Mouse (Mus musculus) layer of hippocampus, postnatal 10 days (tissue): ENCODE data around the gene Rho. TPM values are rescaled to one million over a fixed set of nuclear protein-coding genes. Genes with fewer than 3 reads are reported as not detected.
A peak's percentile ranks its signal among the peaks of the same experiment; 100 is the strongest.

Experiments used
- DNase-seq, 2 experiments: peaks; one replicate each; pipeline ENCODE4 v3.0.0; 2021; ENCODE audit warnings: low spot score in 2 of 2
- total RNA-seq, 2 experiments: library from RNA; stranded (reverse); gene quantifications; 2 replicates each; pipeline ENCODE4 v1.2.3; 2021

Rho gene
- total RNA-seq, 2 experiments from 2014 or later, result 0.27 TPM

DNA sequence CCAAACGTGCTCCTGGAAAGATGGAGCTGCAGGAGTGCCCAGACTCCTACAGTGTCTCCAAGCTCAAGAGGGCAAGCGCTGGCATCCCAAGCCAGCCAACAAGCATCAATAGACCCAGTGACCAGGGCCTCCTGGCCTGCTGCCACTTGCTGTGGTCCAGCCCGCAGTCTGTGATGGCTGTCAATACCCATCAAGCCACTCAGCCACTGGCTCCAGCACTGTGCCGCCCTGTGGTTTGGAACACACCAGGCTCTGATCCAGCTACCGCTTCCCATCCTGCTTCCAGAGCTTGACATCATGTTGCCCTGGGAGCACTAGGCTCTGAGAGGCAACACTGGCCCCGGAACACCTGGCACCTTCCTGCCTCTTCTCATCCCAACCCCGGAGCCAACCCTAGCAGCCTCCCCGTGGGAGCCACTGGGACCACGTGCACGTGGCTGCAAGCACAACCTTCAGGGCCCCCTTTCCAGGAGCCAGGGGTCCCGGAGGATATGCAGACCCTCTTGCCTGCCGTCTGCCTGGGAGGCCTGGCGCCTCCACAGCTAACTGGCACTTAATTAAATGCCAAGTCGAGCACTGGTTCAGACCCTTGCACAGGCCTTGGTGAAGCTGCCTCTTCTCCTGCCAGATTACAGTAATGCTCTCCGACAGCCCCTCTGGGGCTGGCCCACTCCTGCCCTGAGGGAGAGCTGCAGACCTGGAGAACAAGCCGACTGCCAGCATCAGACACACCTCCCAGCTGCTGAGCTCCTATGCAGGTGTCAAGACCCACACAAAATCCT, 42.5 kb downstream of the Rho start:
- peak; percentile 56 to 68 for DNase-seq

DNA sequence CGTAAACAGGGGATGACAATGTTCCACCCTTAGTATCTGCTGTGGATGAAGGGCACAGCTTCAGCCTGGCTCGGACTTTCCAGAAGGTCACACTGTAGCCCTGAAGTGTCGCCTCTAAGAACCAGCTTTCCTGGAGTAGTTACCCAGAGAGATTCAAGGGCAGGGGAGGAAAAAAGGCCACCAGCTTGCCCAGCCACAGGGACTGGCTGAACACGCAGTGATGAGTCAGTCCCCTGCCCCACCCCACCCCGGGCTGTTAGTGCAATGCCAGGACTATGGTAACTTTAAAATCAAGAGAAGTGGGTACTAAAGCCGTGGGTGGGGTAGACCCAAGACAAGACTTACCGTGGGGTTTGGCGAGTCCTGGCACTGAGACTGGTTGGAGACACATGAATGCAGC, 44.1 kb downstream of the Rho start:
- DNase-seq, result no peak

DNA sequence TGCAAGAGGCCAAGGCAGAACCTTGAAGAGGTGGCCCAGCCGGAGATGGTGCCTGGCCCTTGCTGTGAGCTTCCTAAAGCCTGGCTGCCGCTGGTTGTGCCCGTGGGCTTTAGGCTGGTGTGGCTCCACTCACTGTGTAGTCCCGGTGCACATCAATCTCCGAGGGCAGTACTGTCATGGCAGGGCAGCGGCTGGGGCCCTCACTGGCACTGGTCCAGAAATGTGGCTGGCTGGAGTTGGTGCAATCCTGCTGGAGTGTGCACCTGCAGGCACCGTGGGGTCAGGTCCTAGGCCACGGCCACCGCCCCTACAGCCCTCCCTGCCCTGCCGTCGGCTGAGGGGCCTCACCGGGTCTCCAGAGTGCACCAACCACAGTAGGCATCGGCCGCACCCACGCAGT, 46.3 kb downstream of the Rho start:
- no peak for DNase-seq

DNA sequence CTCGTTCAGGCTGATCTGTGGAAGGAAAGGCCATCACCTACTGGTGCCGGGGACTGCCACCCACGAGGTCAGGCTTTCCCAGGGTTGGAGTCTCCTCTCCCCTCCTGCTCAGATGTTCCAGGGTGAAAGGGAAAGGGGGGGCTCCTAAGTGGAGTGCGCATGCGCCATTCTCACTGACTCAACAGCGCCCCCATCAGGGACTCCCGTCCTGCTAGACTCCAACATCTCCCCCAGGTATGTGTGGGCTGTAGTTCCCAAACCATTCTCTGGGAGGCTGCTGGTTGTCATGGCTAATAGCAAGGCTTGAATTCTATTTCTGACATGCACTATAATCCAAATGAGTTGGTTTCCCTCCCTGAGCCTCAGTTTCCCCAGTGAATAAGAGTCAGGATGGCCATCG, 47.0 kb downstream of the Rho start:
- DNase-seq, result no peak

GRCm38 (mm10) chr6:115982889-115983288, 51.3 kb downstream of the Rho start:
- no peak for DNase-seq

- DNase-seq, result no peak
Observed at GRCm38 (mm10) chr6:115983306-115984038, 51.9 kb downstream of the Rho start.

DNA sequence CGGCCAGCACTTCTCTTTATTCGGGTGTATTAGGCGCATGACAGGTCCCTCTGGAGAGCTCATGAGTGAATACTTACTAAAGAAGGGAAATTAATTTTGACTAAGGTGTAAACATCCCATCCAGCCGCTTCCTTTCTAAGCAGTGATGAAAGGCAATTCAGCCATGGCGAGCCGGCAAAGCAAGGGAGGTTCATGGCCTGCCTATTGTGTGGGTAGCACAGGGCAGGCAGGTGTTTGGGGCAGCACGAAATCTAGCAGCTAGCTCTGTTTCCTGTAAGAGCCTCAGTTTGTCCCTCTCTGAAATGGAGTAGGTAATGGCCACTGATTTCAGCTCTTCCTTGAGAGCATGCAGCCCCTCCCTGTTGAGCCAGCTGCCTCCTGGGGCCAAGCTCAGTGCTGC, 53.0 kb downstream of the Rho start:
- DNase-seq, result no peak

GRCm38 (mm10) chr6:115985622-115986021, 54.1 kb downstream of the Rho start:
- DNase-seq, result no peak

DNA sequence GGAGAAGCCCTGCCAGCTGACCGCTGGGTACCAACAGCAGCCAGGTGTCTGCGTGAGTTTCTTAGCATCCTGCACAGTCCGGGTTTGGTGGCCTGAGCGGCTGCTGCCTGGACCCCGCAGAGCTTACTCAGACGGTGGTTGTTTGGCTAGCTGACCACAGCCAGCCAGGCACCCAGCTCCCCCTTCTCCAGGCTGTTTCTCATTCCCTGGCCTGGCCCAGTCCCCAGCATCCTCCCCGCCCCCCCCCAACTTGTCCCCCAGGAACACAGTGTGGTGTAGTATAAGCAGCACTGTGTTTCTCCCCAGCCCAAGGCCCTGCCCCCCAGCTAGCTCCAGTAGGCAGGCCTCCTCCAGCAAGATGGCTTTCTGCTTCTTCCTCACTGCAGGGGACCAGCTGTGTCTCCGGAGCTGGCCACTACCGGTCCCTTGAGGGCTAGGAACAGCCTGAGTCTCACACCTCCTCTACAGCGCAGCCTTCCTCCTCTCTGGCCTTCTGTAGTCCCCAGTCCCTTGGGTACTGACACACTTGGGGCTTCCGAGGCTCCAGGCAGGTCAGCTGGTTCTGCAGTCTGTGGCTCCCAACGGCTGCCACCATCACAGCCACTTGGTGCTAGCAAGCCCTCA, 55.0 kb downstream of the Rho start:
- no peak for DNase-seq

DNA sequence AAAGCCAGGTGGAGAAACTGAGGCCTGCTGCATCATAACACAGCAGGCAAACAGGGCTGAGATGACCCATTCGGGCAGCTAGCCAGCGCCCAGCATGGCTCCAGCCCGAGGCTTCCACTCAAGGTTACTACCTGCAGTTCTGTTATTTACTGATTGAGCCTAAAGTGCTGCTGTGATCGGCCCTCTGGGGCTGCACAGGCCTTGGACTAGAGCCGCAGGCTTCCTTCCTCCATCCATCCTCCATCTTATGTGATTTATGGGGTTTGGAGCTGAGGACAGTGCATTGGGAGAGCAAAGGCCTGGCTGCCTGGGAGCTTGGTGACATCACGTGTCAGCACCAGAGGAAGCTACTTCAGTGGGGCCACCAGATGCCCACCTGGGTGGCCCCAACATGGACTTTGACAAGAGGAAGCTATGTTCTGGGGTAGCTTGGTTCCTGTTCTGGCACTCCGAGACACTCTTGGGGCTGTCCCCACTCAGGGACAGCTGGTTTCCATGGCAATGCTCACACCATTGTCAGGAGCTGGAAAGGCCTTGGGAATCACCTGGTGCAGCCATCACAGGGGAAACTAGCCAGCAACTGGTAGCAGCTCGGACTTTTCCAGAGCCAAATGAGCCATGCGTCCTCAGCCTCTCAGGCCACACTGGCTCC, 55.7 kb downstream of the Rho start:
- no peak for DNase-seq

DNA sequence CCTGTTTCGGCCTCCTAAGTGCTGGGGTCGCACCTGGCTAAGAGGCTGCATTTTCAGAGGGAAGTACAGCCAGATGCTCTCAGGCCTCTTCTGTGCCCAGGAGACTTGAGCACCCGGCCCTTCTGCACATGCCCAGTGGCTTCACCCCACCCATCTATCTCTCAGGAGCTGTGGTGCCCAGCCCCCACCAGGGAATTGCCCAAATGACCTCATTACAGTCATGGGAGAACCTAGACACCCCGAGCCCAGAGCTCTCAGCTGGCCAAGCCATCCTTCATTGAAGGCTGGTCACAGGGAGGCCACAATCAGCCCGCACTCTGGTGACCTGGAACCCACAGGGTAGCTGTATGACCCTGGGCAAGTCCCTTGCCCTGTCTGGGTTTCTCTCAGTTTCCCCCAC, 57.5 kb downstream of the Rho start:
- DNase-seq, result no peak

GRCm38 (mm10) chr6:115989607-115990006, 58.1 kb downstream of the Rho start:
- DNase-seq, result no peak

Other genes starting within 250 kb of the Rho start
- gene Tmem40, start 169.3 kb upstream of the Rho start, total RNA-seq, result under 1 TPM; 0.38 to 0.87 TPM
- 1 to 10 TPM; 5.6 to 6.1 TPM for gene Cand2, start 157.2 kb upstream of the Rho start, total RNA-seq
- gene Rpl32, start 123.0 kb upstream of the Rho start, total RNA-seq, result 100 to 1,000 TPM; 566 to 632 TPM
- gene Efcab12, start 93.3 kb upstream of the Rho start, total RNA-seq, result 1 to 10 TPM; 2.9 to 3.5 TPM
- gene Mbd4, start 78.4 kb upstream of the Rho start, total RNA-seq, result 1 to 10 TPM; 5.0 to 6.2 TPM
- gene Ift122, start 78.3 kb upstream of the Rho start, total RNA-seq, result 10 to 100 TPM; 24.0 to 25.9 TPM
- gene H1foo, start 13.2 kb downstream of the Rho start, total RNA-seq, result not detected
- 10 to 100 TPM; 73.2 to 73.5 TPM for gene Plxnd1, start 63.3 kb downstream of the Rho start, total RNA-seq